In the genomic region with DNA sequence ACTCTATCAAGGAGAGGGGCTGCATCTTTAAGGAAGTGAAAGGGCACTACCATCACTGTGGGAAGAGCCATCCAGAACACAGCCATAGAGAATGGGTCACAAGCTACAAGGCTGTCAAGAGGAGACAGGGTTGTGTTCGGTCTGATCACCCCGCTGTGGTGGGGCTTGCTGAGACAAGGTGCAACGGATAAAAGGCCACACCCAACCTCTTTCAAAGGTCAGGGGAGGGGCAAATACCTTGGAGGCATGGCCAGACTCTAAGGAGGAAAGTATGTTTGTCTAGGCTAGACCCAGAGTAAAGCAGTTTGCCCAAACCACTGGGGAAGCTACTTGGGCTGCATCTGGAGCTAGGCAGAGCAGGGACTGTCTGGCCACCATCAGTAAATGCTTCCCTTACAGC, we compare ENCODE assay signal across 27 mouse cellular contexts.
DNase-seq lines count a peak whose midpoint lies in the region; ATAC-seq and TF ChIP-seq lines count a peak whose summit lies in the region.
"Had no signal": no experiment of that assay in that cellular context is flagged by ENCODE, and none has a peak within 500 bp of the region (broad histone marks: within the 10 kb centered on the region; RNA-seq: fewer than 3 reads in every experiment).

No protein-coding gene starts in this region.

- ATAC-seq in granulocyte monocyte progenitor cell, adult 5-6 weeks (replicated peaks; ENCODE audit: poor library complexity, severe bottlenecking): 0 out of 2 replicates have a peak, but pooled peaks have one; percentile 17
- ATAC-seq: activated CD4-positive, CD25-positive, alpha-beta regulatory T cell, adult 4 months; CD4-positive, CD25-positive, alpha-beta regulatory T cell, adult 4 months; forebrain, embryonic 13.5 days; forebrain, embryonic 15.5 days; forebrain, postnatal 0 days; Patski had no signal

- no peaks in the 10 kb centered on the region for H3K27me3 ChIP-seq in ES-Bruce4 (ENCODE audit: control insufficient read depth, insufficient read depth, low read length, poor library complexity, severe bottlenecking)
- H3K27me3 ChIP-seq: embryonic facial prominence, embryonic 15.5 days; forebrain, embryonic 13.5 days; forebrain, embryonic 15.5 days had no signal

- H3K9me3 ChIP-seq in ES-Bruce4 (replicated peaks; ENCODE audit: control insufficient read depth, insufficient read depth, low read length, poor library complexity, severe bottlenecking): no peaks in the 10 kb centered on the region
- H3K9me3 ChIP-seq: embryonic facial prominence, embryonic 13.5 days; embryonic facial prominence, embryonic 15.5 days; forebrain, embryonic 10.5 days; forebrain, embryonic 13.5 days; forebrain, embryonic 15.5 days had no signal

- no peak overlapping the region for H3K9ac ChIP-seq in ES-Bruce4 (ENCODE audit: low read depth, poor library complexity, severe bottlenecking)
- H3K9ac ChIP-seq: embryonic facial prominence, embryonic 13.5 days; embryonic facial prominence, embryonic 15.5 days; forebrain, embryonic 13.5 days; forebrain, embryonic 15.5 days; forebrain, postnatal 0 days had no signal

- no peaks in the 10 kb centered on the region for H3K36me3 ChIP-seq in ES-Bruce4 (ENCODE audit: control insufficient read depth, insufficient read depth, low read length, poor library complexity, severe bottlenecking)
- H3K36me3 ChIP-seq: embryonic facial prominence, embryonic 13.5 days; embryonic facial prominence, embryonic 15.5 days; forebrain, embryonic 10.5 days; forebrain, embryonic 15.5 days; G1E had no signal

- peak; percentile 59 for DNase-seq in R1 (ENCODE audit: low read depth, low spot score)
- DNase-seq in kidney, postnatal 25 days: no peak
- DNase-seq in heart, postnatal 4 days: no peak
- DNase-seq in kidney, postnatal 36 days: no peak
- DNase-seq: adrenal gland, adult 8-10 months; adrenal gland, postnatal 14 days; B cell, adult 2 months; cerebellum, adult 11 months; cerebellum, adult 18-20 months; cerebellum, adult 8-10 months; cerebellum, adult 9-11 months; cerebellum, postnatal 14 days; cerebellum, postnatal 36 days; embryo, embryonic 11 days; forebrain, postnatal 0 days had no signal

- no peak overlapping the region for H3K4me3 ChIP-seq in ES-Bruce4 (ENCODE audit: low read depth, low read length)
- H3K4me3 ChIP-seq: embryonic facial prominence, embryonic 13.5 days; embryonic facial prominence, embryonic 15.5 days; erythroblast, embryonic 14.5 days; forebrain, embryonic 10.5 days; forebrain, embryonic 13.5 days; forebrain, embryonic 15.5 days had no signal

- TF ChIP-seq EP300 in ES-Bruce4 (IDR thresholded peaks at IDR 0.05; ENCODE audit: insufficient read depth, low read depth, low read length): peak; percentile 38; the same call in 1 of the 2 replicates

- TF ChIP-seq CTCF in ES-Bruce4 (IDR thresholded peaks at IDR 0.05; ENCODE audit: low read depth, low read length): no peak

- TF ChIP-seq POLR2A in ES-Bruce4 (IDR thresholded peaks at IDR 0.05; ENCODE audit: insufficient read depth, low read length): no peak

- peaks cover under 1% of the 10 kb centered on the region for H3K4me1 ChIP-seq in ES-Bruce4 (ENCODE audit: control insufficient read depth, insufficient read depth, low read length)
- H3K4me1 ChIP-seq: embryonic facial prominence, embryonic 15.5 days; forebrain, embryonic 15.5 days had no signal

- no peak overlapping the region for H3K27ac ChIP-seq in ES-Bruce4 (ENCODE audit: insufficient read depth, low read length)
- H3K27ac ChIP-seq: embryonic facial prominence, embryonic 13.5 days; embryonic facial prominence, embryonic 15.5 days; forebrain, embryonic 10.5 days; forebrain, embryonic 13.5 days; forebrain, embryonic 15.5 days had no signal
